Mouse (Mus musculus) thymus, postnatal 25 days (tissue): ENCODE results near the gene Plb1.

Source experiments
- DNase-seq: peaks from one replicate; pipeline ENCODE4 v3.0.0; 2022

Plb1 gene

GRCm38 (mm10) chr5:32397719-32398118 is 165.2 kb downstream of the Plb1 start:
- DNase-seq, result no peak

GRCm38 (mm10) chr5:32400926-32401325 is 168.4 kb downstream of the Plb1 start:
- no peak for DNase-seq

GRCm38 (mm10) chr5:32403082-32403953 is 170.8 kb downstream of the Plb1 start:
- DNase-seq, result no peak

GRCm38 (mm10) chr5:32405199-32405855 is 172.8 kb downstream of the Plb1 start:
- DNase-seq, result no peak

DNA sequence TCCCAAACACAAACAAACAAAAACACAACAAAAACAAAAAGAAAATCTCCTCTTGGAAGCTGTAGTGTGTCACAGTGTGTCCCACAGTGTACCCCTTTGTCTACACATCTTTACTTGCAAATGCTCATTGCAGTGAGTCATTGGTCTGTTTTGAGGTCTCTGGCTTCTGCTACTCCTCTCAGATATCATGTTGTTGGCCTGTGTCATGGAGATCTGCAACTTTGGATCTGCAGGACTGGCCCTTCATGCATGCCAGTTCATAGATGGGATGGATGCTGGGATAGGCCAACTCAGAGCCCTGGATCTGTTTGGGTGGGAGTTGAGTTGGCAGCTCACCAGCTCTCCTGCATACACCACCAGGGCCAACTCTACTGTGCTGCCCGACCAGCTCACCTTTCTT is 176.3 kb downstream of the Plb1 start:
- no peak for DNase-seq

GRCm38 (mm10) chr5:32409747-32410146 is 177.2 kb downstream of the Plb1 start:
- DNase-seq, result no peak

DNA sequence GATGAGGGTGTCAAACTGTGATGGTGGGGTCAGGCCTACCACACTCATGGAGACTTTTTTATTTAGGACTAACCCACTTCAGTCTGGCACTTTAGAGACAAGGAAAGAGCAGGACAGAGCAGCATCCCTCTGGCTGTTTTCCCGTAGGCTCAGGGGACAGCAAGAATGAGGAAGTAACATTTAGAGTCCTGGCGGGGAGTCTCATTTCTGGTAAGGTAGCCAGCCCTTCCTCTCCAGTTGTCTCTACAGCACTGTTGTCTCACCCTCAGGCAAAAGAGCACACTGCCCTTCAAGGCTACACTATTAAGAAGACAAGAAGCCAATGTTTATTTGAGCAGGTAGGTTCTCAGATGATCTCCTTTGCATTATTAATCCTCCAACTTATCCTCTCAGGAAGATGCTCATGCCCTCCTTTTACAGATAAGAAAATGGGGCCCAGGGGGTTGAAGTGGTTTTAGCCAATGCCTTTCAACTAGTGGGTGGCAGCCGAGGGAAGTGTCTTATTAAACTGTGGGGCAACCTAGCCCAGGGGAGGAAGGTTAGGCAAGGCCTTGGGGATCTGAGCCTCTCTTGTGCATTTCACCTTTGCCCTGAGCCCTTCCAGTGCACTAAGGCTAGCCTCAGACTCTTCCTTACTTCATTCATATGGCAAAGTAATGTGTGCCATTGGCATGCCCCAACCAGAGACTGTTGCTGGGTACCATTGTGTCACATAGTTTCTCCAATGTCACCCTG is 178.6 kb downstream of the Plb1 start:
- DNase-seq, result no peak

DNA sequence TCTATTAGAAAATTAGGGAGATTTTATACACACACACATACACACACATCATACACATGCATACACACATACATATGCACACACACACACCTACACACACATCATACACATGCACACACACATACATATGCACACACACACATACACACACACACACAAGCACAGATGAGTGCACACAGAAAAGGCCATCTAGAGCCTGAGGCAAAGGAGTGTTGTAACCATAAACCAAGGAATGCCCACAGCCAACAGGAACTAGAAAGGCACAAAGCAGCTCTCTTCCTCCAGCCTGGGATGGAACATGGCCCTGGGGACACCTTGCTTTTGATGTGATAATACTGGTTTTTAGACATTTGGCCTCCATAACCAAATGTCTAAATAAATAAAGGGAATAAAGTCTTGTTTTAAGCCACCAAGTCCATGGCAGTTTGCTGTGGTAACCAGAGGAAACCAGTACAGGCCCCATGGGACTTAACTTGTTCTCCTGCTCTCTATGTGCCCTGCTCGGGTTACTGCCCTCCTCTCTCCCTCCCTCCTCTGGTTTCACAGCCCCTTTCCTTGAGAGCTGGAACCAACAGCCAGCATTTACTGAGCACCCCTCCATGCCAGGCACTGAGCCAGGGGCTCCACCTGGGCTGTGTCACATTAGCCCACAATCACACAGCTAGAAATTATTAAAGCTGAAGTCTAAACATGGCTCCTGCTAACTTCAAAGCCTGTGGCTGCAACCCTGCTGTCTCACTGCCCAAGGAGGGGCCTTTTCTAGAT is 179.9 kb downstream of the Plb1 start:
- DNase-seq, result no peak

GRCm38 (mm10) chr5:32413083-32413482 is 180.6 kb downstream of the Plb1 start:
- DNase-seq, result no peak

DNA sequence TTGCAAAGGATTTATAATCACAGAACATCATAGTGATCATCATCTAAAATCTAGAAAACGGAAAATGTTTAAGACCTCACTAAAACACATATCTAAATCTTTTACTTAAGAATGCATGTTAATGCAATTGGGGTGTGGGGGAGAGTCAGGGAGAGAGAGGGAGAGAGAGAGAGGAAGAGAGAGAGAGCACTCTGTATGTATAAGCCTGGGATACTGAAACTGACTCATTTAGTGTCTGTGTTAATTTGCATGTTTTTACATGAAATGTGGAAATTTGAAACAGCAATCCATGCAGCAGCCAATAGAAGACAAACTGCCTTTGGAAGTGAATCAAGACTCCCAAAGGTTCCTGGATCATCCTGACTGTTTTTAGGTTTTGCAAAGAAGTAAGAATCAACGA is 181.1 kb downstream of the Plb1 start:
- no peak for DNase-seq

GRCm38 (mm10) chr5:32414461-32414985 is 182.0 kb downstream of the Plb1 start:
- DNase-seq, result no peak

DNA sequence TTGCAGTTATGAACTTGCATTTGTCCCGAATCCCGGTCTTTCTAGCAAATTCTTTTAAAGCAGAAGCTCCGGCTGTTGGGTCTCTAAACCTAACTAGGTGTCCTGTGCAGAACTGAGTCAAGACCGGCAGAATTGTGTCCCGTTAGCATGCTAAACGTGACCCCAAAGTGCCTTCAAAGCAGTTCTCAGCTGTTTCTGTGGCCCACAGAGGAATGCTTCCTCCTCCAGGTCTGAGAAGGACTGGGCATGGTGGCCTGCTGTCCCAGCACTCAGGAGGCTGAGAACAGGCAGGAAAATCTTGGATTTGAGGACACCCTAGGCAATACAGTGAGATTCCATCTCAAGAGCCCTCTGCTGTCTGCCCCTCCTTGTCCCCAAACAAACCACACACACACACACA is 183.0 kb downstream of the Plb1 start:
- no peak for DNase-seq
